Comparison of ENCODE assay signal across 10 mouse cellular contexts in the genomic region with DNA sequence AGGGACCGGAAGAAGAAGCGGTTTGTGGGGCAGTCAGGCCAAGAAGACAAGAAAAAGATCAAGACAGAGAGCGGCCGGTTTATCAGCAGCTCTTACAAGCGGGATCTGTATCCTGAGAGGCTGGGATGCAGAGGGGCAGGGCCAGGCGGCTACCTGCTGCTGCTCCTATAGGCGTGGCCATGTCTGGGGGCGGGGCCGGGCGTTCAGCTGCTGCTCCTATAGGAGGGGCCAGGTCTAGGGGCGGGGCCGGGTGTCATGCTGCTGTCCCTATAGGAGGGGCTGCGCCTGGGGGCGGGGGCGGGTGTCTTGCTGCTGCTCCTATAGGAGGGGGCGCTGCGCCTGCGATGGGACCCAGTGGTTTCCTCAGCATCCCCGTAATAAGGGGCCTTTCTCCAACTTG. TPM values are rescaled to one million over a fixed set of nuclear protein-coding genes. Genes with fewer than 3 reads are reported as not detected.
DNase-seq lines count a peak whose midpoint lies in the region; ATAC-seq and TF ChIP-seq lines count a peak whose summit lies in the region.
"Had no signal": no experiment of that assay in that cellular context is flagged by ENCODE, and none has a peak within 500 bp of the region (broad histone marks: within the 10 kb centered on the region; RNA-seq: fewer than 3 reads in every experiment).

No protein-coding gene starts in this region.

- H3K36me3 ChIP-seq in lung, embryonic 16.5 days (ENCODE audit: control insufficient read depth, insufficient read depth, low read length): peaks cover 31% of the 10 kb centered on the region
- peaks cover 27% of the 10 kb centered on the region for H3K36me3 ChIP-seq in limb, embryonic 11.5 days (ENCODE audit: control insufficient read depth, insufficient read depth, low read length)
- peaks cover 56% of the 10 kb centered on the region for H3K36me3 ChIP-seq in stomach, embryonic 15.5 days

- no peaks in the 10 kb centered on the region for H3K4me1 ChIP-seq in lung, embryonic 16.5 days (replicated peaks; ENCODE audit: control insufficient read depth, insufficient read depth, low read length)
- H3K4me1 ChIP-seq in lung, adult 2 months (ENCODE audit: control insufficient read depth, insufficient read depth, low read length): no peaks in the 10 kb centered on the region
- H3K4me1 ChIP-seq in limb, embryonic 11.5 days (ENCODE audit: control insufficient read depth, insufficient read depth, low read length): peaks cover 5% of the 10 kb centered on the region; the same call in 1 of the 2 replicates
- H3K4me1 ChIP-seq in stomach, embryonic 15.5 days: no peaks in the 10 kb centered on the region

- DNase-seq in lung, adult 2 months: no peak
- DNase-seq in c-Kit-positive CD71-positive TER-119-positive erythroid progenitor cells, embryonic 14.5 days (ENCODE audit: low spot score): peak; percentile 31
- DNase-seq in limb, embryonic 11.5 days (ENCODE audit: low spot score): peak; percentile 73
- no peak for DNase-seq in gastrocnemius, postnatal 10 days
- DNase-seq in layer of hippocampus, adult 2 months (ENCODE audit: low spot score in 2 of 2): no peak
- no peak for DNase-seq in urinary bladder, postnatal 4 days (ENCODE audit: low spot score in 2 of 2)

- WGBS in lung, embryonic 16.5 days: 38% methylated on average over 18 of the region's 19 CpGs
- WGBS in lung, adult 2 months: 66% methylated on average over 19 of the region's 19 CpGs
- WGBS in limb, embryonic 11.5 days: 22% methylated on average over 16 of the region's 19 CpGs
- 39% methylated on average over 19 of the region's 19 CpGs for WGBS in stomach, embryonic 15.5 days

- H3K9ac ChIP-seq in lung, embryonic 16.5 days (ENCODE audit: low read length): no peak overlapping the region
- H3K9ac ChIP-seq in limb, embryonic 11.5 days (ENCODE audit: low read length): no peak overlapping the region
- no peak overlapping the region for H3K9ac ChIP-seq in stomach, embryonic 15.5 days
- H3K9ac ChIP-seq: neural tube, embryonic 12.5 days had no signal

- no peaks in the 10 kb centered on the region for H3K9me3 ChIP-seq in lung, embryonic 16.5 days (ENCODE audit: control insufficient read depth, low read length)
- no peaks in the 10 kb centered on the region for H3K9me3 ChIP-seq in limb, embryonic 11.5 days (ENCODE audit: control insufficient read depth, low read length)
- H3K9me3 ChIP-seq in stomach, embryonic 15.5 days: no peaks in the 10 kb centered on the region
- H3K9me3 ChIP-seq: neural tube, embryonic 12.5 days had no signal

- no peaks in the 10 kb centered on the region for H3K27me3 ChIP-seq in lung, embryonic 16.5 days (ENCODE audit: control insufficient read depth, insufficient read depth, low read depth, low read length)
- no peaks in the 10 kb centered on the region; the same call in 1 of the 2 replicates for H3K27me3 ChIP-seq in limb, embryonic 11.5 days (ENCODE audit: control insufficient read depth, insufficient read depth, low read length)
- H3K27me3 ChIP-seq in stomach, embryonic 15.5 days (replicated peaks): no peaks in the 10 kb centered on the region

- no peak overlapping the region for H3K4me2 ChIP-seq in lung, embryonic 16.5 days (ENCODE audit: low read depth, low read length)
- no peak overlapping the region for H3K4me2 ChIP-seq in limb, embryonic 11.5 days (ENCODE audit: low read depth, severe bottlenecking)
- no peak overlapping the region for H3K4me2 ChIP-seq in stomach, embryonic 15.5 days
- H3K4me2 ChIP-seq: neural tube, embryonic 12.5 days had no signal

- H3K4me3 ChIP-seq in lung, embryonic 16.5 days (ENCODE audit: low read length): no peak overlapping the region
- no peak overlapping the region for H3K4me3 ChIP-seq in lung, adult 2 months (replicated peaks; ENCODE audit: extremely low read depth, low read depth, low read length)
- H3K4me3 ChIP-seq in limb, embryonic 11.5 days (ENCODE audit: low read depth, low read length): no peak overlapping the region
- no peak overlapping the region for H3K4me3 ChIP-seq in stomach, embryonic 15.5 days (replicated peaks)
- no peak overlapping the region for H3K4me3 ChIP-seq in layer of hippocampus, adult 2 months
- H3K4me3 ChIP-seq: neural tube, embryonic 12.5 days had no signal

- TF ChIP-seq CTCF in lung, adult 2 months (IDR thresholded peaks at IDR 0.05; ENCODE audit: insufficient read depth, low read length): no peak
- TF ChIP-seq CTCF in layer of hippocampus, adult 2 months (conservative IDR thresholded peaks at IDR 0.05): no peak

- ATAC-seq in lung, embryonic 16.5 days (ENCODE audit: low read depth): peak; percentile 37; the same call in 1 of the 2 replicates
- peak; percentile 63; the same call in 1 of the 2 replicates for ATAC-seq in limb, embryonic 11.5 days (ENCODE audit: insufficient number of reproducible peaks, low FRiP score, low TSS enrichment, low read depth)
- peak; percentile 29; the same call in 1 of the 2 replicates for ATAC-seq in stomach, embryonic 15.5 days (ENCODE audit: insufficient read depth, low FRiP score, low read depth)

- no peak for TF ChIP-seq POLR2A in lung, adult 2 months (IDR thresholded peaks at IDR 0.05; ENCODE audit: borderline replicate concordance, extremely low read depth, low read depth, low read length)

- H3K27ac ChIP-seq in lung, embryonic 16.5 days (ENCODE audit: low read length): no peak overlapping the region
- no peak overlapping the region for H3K27ac ChIP-seq in limb, embryonic 11.5 days (replicated peaks; ENCODE audit: low read depth, low read length)
- no peak overlapping the region for H3K27ac ChIP-seq in stomach, embryonic 15.5 days
- H3K27ac ChIP-seq in layer of hippocampus, adult 2 months: no peak overlapping the region

RNA-seq across cellular contexts. Expression of a gene that starts 7.6 kb away (rescaled TPM):
- polyA plus RNA-seq in lung, embryonic 16.5 days (2015; fragmentation: Nextera tagmentation; extraction: Ambion mirVana): 0.94 and 1.5 TPM in 2 replicates
- polyA plus RNA-seq in lung, adult 2 months (2012; rRNA removed): 1.6 TPM in 2 replicates
- polyA plus RNA-seq in limb, embryonic 11.5 days (2014; fragmentation: Nextera tagmentation; extraction: Ambion mirVana): not detected in 2 replicates
- polyA plus RNA-seq in stomach, embryonic 15.5 days (2015; fragmentation: Nextera tagmentation; extraction: Ambion mirVana): not detected in 2 replicates
- total RNA-seq in gastrocnemius, postnatal 10 days (2021): not detected
- under 1 TPM in 1 of 2 experiments, not detected in 1; 0.39 TPM for total RNA-seq in layer of hippocampus, adult 2 months (2021)
- polyA plus RNA-seq: large intestine, adult 2 months; neural tube, embryonic 12.5 days had no signal

RNA-seq across cellular contexts. Expression of a gene that starts 13.9 kb away (rescaled TPM):
- polyA plus RNA-seq in lung, embryonic 16.5 days (2015; fragmentation: Nextera tagmentation; extraction: Ambion mirVana): 36.8 and 37.8 TPM in 2 replicates
- 37.2 and 39.2 TPM in 2 replicates for polyA plus RNA-seq in lung, adult 2 months (2012; rRNA removed)
- 33.1 and 33.5 TPM in 2 replicates for polyA plus RNA-seq in limb, embryonic 11.5 days (2014; fragmentation: Nextera tagmentation; extraction: Ambion mirVana)
- 41.8 and 44.9 TPM in 2 replicates for polyA plus RNA-seq in stomach, embryonic 15.5 days (2015; fragmentation: Nextera tagmentation; extraction: Ambion mirVana)
- 10 to 100 TPM; 22.4 to 23.9 TPM for total RNA-seq in gastrocnemius, postnatal 10 days (2021)
- total RNA-seq in layer of hippocampus, adult 2 months (2021): 10 to 100 TPM; 36.8 to 37.2 TPM

RNA-seq across cellular contexts. Expression of a gene that starts 14.0 kb away (rescaled TPM):
- 13.8 and 14.0 TPM in 2 replicates for polyA plus RNA-seq in lung, embryonic 16.5 days (2015; fragmentation: Nextera tagmentation; extraction: Ambion mirVana)
- polyA plus RNA-seq in lung, adult 2 months (2012; rRNA removed): 15.7 and 15.8 TPM in 2 replicates
- 11.6 and 13.5 TPM in 2 replicates for polyA plus RNA-seq in limb, embryonic 11.5 days (2014; fragmentation: Nextera tagmentation; extraction: Ambion mirVana)
- polyA plus RNA-seq in stomach, embryonic 15.5 days (2015; fragmentation: Nextera tagmentation; extraction: Ambion mirVana): 10.4 and 11.4 TPM in 2 replicates
- total RNA-seq in gastrocnemius, postnatal 10 days (2021): 1 to 10 TPM; 4.7 to 6.2 TPM
- total RNA-seq in layer of hippocampus, adult 2 months (2021): 10 to 100 TPM; 23.7 to 28.0 TPM

RNA-seq across cellular contexts. Expression of a gene that starts 22.2 kb away (rescaled TPM):
- 0.18 and 0.44 TPM in 2 replicates for polyA plus RNA-seq in lung, embryonic 16.5 days (2015; fragmentation: Nextera tagmentation; extraction: Ambion mirVana)
- polyA plus RNA-seq in lung, adult 2 months (2012; rRNA removed): 0.80 and 1.6 TPM in 2 replicates
- polyA plus RNA-seq in limb, embryonic 11.5 days (2014; fragmentation: Nextera tagmentation; extraction: Ambion mirVana): 0.16 and 0.48 TPM in 2 replicates
- polyA plus RNA-seq in stomach, embryonic 15.5 days (2015; fragmentation: Nextera tagmentation; extraction: Ambion mirVana): 0.34 and 0.54 TPM in 2 replicates
- total RNA-seq in gastrocnemius, postnatal 10 days (2021): under 1 TPM in 1 of 2 experiments, not detected in 1; 0.23 TPM
- 10 to 100 TPM; 91.9 to 96.6 TPM for total RNA-seq in layer of hippocampus, adult 2 months (2021)

RNA-seq across cellular contexts. Expression of a gene that starts 37.6 kb away (rescaled TPM):
- 1.2 and 1.9 TPM in 2 replicates for polyA plus RNA-seq in lung, embryonic 16.5 days (2015; fragmentation: Nextera tagmentation; extraction: Ambion mirVana)
- 2.0 and 2.4 TPM in 2 replicates for polyA plus RNA-seq in lung, adult 2 months (2012; rRNA removed)
- 0.27 and 0.40 TPM in 2 replicates for polyA plus RNA-seq in limb, embryonic 11.5 days (2014; fragmentation: Nextera tagmentation; extraction: Ambion mirVana)
- polyA plus RNA-seq in stomach, embryonic 15.5 days (2015; fragmentation: Nextera tagmentation; extraction: Ambion mirVana): 0.40 and 0.69 TPM in 2 replicates
- total RNA-seq in gastrocnemius, postnatal 10 days (2021): under 1 TPM; 0.40 to 0.50 TPM
- 1 to 10 TPM in 1 of 2 experiments, under 1 TPM in 1; 1.00 to 1.2 TPM for total RNA-seq in layer of hippocampus, adult 2 months (2021)

Comparison
In these comparisons a context has a peak if more than half of its experiments do, and no peak if none do; other contexts are left out.
1. DNase-seq: peak in c-Kit-positive CD71-positive TER-119-positive erythroid progenitor cells, embryonic 14.5 days (single experiment) and limb, embryonic 11.5 days (single experiment); none in lung, adult 2 months (single experiment), gastrocnemius, postnatal 10 days (single experiment), layer of hippocampus, adult 2 months (0 of 2) and urinary bladder, postnatal 4 days (0 of 2).
2. Peak in every context shown above with its lines, with median percentiles within 50 percentile points of each other: ATAC-seq.